Mouse (Mus musculus) heart, embryonic 15.5 days (tissue): ENCODE measurements around the gene Pla2g5. TPM values are rescaled to one million over a fixed set of nuclear protein-coding genes. Genes with fewer than 3 reads are reported as not detected.
"Not testable (repeated sequence)": the region's sequence is repeated elsewhere in the genome, so short reads cannot be mapped to it uniquely, and the experiment has no call there.

ENCODE experiments used
- ATAC-seq: fragments of 200-750 bp; cut with Nextera tagmentation; replicated peaks from 2 replicates; pipeline ENCODE4 v1.8.0; 2017; ENCODE audit warnings: low read depth, moderate TSS enrichment; ENCODE audit not compliant: insufficient number of reproducible peaks, insufficient read depth, low FRiP score
- H3K27ac ChIP-seq: fragments of 300-500 bp; sonication (generic); 2 replicates; pipeline ENCODE4 v1.5.1; 2015; ENCODE audit warnings: mild to moderate bottlenecking, inconsistent platforms
- H3K27me3 ChIP-seq: fragments of 300-500 bp; sonication (generic); 2 replicates; pipeline ENCODE4 v1.6.1; 2015; ENCODE audit warnings: inconsistent platforms
- H3K36me3 ChIP-seq: fragments of 300-500 bp; sonication (generic); 2 replicates; pipeline ENCODE4 v1.6.1; 2015; ENCODE audit warnings: mild to moderate bottlenecking, inconsistent platforms
- H3K4me1 ChIP-seq: fragments of 300-500 bp; sonication (generic); replicated peaks from 2 replicates; pipeline ENCODE4 v1.6.1; 2015; ENCODE audit warnings: inconsistent platforms
- H3K4me2 ChIP-seq: fragments of 300-500 bp; sonication (generic); 2 replicates; pipeline ENCODE4 v1.6.1; 2015; ENCODE audit warnings: inconsistent platforms, mild to moderate bottlenecking, moderate library complexity
- H3K4me3 ChIP-seq: fragments of 300-500 bp; sonication (generic); 2 replicates; pipeline ENCODE4 v1.5.1; 2015; ENCODE audit warnings: mild to moderate bottlenecking, inconsistent platforms
- H3K9ac ChIP-seq: fragments of 300-500 bp; sonication (generic); 2 replicates; pipeline ENCODE4 v1.6.1; 2015; ENCODE audit warnings: mild to moderate bottlenecking, inconsistent platforms
- H3K9me3 ChIP-seq: fragments of 300-500 bp; sonication (generic); replicated peaks from 2 replicates; pipeline ENCODE4 v1.6.1; 2016; ENCODE audit warnings: inconsistent platforms
- WGBS: fragments of 180-500 bp; shearing (Covaris S2); methylation state at CpG from one replicate; pipeline ENCODE4 v1.1.7; 2015; ENCODE audit warnings: mixed read lengths; 5-methylcytosine and 5-hydroxymethylcytosine counted together
- polyA plus RNA-seq: library from polyadenylated mRNA; unstranded; fragments of >200 nt; fragmentation: Nextera tagmentation; extraction: Ambion mirVana; gene quantifications from 2 replicates; pipeline ENCODE4 v1.2.1, GENCODE M21; 2015

The Pla2g5 gene
- polyA plus RNA-seq: 2.7 and 3.6 TPM in 2 replicates

GRCm38 (mm10) chr4:138863344-138863998 is at the start of gene Pla2g5:
Pla2g5 (minus strand) TSS chr4:138863482.
- H3K9me3 ChIP-seq: no peaks in the 10 kb centered on the region
- no peaks in the 10 kb centered on the region for H3K36me3 ChIP-seq
- H3K27ac ChIP-seq: no peak within 1 kb of the TSS
- whole genome bisulfite sequencing: 63% methylated on average over 10 of the region's 10 CpGs
- H3K9ac ChIP-seq: no peak within 1 kb of the TSS
- no peak within 1 kb of the TSS for H3K4me2 ChIP-seq
- no peak within 1 kb of the TSS for H3K4me3 ChIP-seq
- peaks cover 9% of the 10 kb centered on the region; the same call in 1 of the 2 replicates for H3K4me1 ChIP-seq
- ATAC-seq: no peak
- peaks cover 23% of the 10 kb centered on the region; the same call in 1 of the 2 replicates for H3K27me3 ChIP-seq

- ATAC-seq: no peak
- Histone ChIP-seq H3K9me3 (no peaks in the 10 kb centered on the region), H3K4me2 (no peak overlapping the region), H3K4me1 (no peaks in the 10 kb centered on the region), H3K27me3 (no peaks in the 10 kb centered on the region), H3K4me3 (no peak overlapping the region), H3K27ac (no peak overlapping the region), H3K9ac (no peak overlapping the region), H3K36me3 (peaks cover 45% of the 10 kb centered on the region)
- 92% methylated on average over 18 of the region's 18 CpGs for WGBS
These were observed 42.5 kb upstream of the Pla2g5 start for GRCm38 (mm10) chr4:138905624-138906337.

- no peak for ATAC-seq
- H3K4me2 ChIP-seq: no peak overlapping the region
- H3K9me3 ChIP-seq: no peaks in the 10 kb centered on the region
- H3K4me1 ChIP-seq: no peaks in the 10 kb centered on the region
- no peaks in the 10 kb centered on the region for H3K27me3 ChIP-seq
- peaks cover 55% of the 10 kb centered on the region for H3K36me3 ChIP-seq
- no peak overlapping the region for H3K27ac ChIP-seq
- no peak overlapping the region for H3K9ac ChIP-seq
- no peak overlapping the region for H3K4me3 ChIP-seq
- WGBS: 60% methylated on average over 7 of the region's 7 CpGs
These were observed 36.1 kb upstream of the Pla2g5 start for GRCm38 (mm10) chr4:138899361-138899760.

- H3K4me2 ChIP-seq, H3K27me3 ChIP-seq, H3K9ac ChIP-seq, H3K9me3 ChIP-seq, H3K4me3 ChIP-seq, ATAC-seq, H3K4me1 ChIP-seq, H3K27ac ChIP-seq: not testable (repeated sequence)
- WGBS: 83% methylated on average over 11 of the region's 11 CpGs
- H3K36me3 ChIP-seq: peaks cover 27% of the 10 kb centered on the region
These were observed 30.5 kb upstream of the Pla2g5 start for GRCm38 (mm10) chr4:138893789-138894188.

GRCm38 (mm10) chr4:138892655-138893054 is 29.4 kb upstream of the Pla2g5 start:
- no peak for ATAC-seq
- no peaks in the 10 kb centered on the region for H3K9me3 ChIP-seq
- no peaks in the 10 kb centered on the region for H3K27me3 ChIP-seq
- no peak overlapping the region for H3K4me3 ChIP-seq
- no peak overlapping the region for H3K9ac ChIP-seq
- H3K4me2 ChIP-seq: no peak overlapping the region
- no peak overlapping the region for H3K27ac ChIP-seq
- peaks cover 24% of the 10 kb centered on the region for H3K36me3 ChIP-seq
- 74% methylated on average over 6 of the region's 6 CpGs for WGBS
- H3K4me1 ChIP-seq: no peaks in the 10 kb centered on the region

GRCm38 (mm10) chr4:138889635-138890034 is 26.4 kb upstream of the Pla2g5 start:
- no peak for ATAC-seq
- H3K27me3 ChIP-seq: peaks cover 3% of the 10 kb centered on the region; the same call in 1 of the 2 replicates
- H3K4me2 ChIP-seq: no peak overlapping the region
- no peak overlapping the region for H3K27ac ChIP-seq
- H3K4me3 ChIP-seq: no peak overlapping the region
- no peak overlapping the region for H3K9ac ChIP-seq
- H3K9me3 ChIP-seq: no peaks in the 10 kb centered on the region
- peaks cover 2% of the 10 kb centered on the region; the same call in 1 of the 2 replicates for H3K36me3 ChIP-seq
- no peaks in the 10 kb centered on the region for H3K4me1 ChIP-seq
- 59% methylated on average over 8 of the region's 8 CpGs for WGBS

- no peak for ATAC-seq
- H3K27me3 ChIP-seq: peaks cover 3% of the 10 kb centered on the region; the same call in 1 of the 2 replicates
- WGBS: 61% methylated on average over 7 of the region's 7 CpGs
- no peak overlapping the region for H3K9ac ChIP-seq
- no peaks in the 10 kb centered on the region for H3K36me3 ChIP-seq
- no peak overlapping the region for H3K4me3 ChIP-seq
- no peaks in the 10 kb centered on the region for H3K4me1 ChIP-seq
- no peak overlapping the region for H3K4me2 ChIP-seq
- H3K27ac ChIP-seq: no peak overlapping the region
- no peaks in the 10 kb centered on the region for H3K9me3 ChIP-seq
These were observed 25.9 kb upstream of the Pla2g5 start for GRCm38 (mm10) chr4:138889165-138889564.

- Histone ChIP-seq H3K4me1 (no peaks in the 10 kb centered on the region), H3K9ac (no peak overlapping the region), H3K27ac (no peak overlapping the region), H3K4me2 (no peak overlapping the region), H3K27me3 (peaks cover 25% of the 10 kb centered on the region), H3K9me3 (no peaks in the 10 kb centered on the region), H3K36me3 (no peaks in the 10 kb centered on the region), H3K4me3 (no peak overlapping the region)
- WGBS: 10% methylated on average over 6 of the region's 6 CpGs
- ATAC-seq: no peak
These were observed 21.0 kb upstream of the Pla2g5 start for GRCm38 (mm10) chr4:138884261-138884660.

GRCm38 (mm10) chr4:138882179-138882578 is 18.9 kb upstream of the Pla2g5 start:
- Histone ChIP-seq H3K4me3 (0 out of 2 replicates have a peak overlapping the region, but pooled peaks have one; percentile 6), H3K36me3 (no peaks in the 10 kb centered on the region), H3K4me2 (peak overlapping the region; percentile 29), H3K4me1 (0 out of 2 replicates have a peak, but pooled peaks cover 4% of the 10 kb centered on the region), H3K9ac (no peak overlapping the region), H3K27ac (no peak overlapping the region), H3K9me3 (no peaks in the 10 kb centered on the region), H3K27me3 (peaks cover 25% of the 10 kb centered on the region)
- no peak for ATAC-seq
- WGBS: 10% methylated on average over 16 of the region's 16 CpGs

- H3K9ac ChIP-seq: no peak overlapping the region
- no peak for ATAC-seq
- 70% methylated on average over 7 of the region's 7 CpGs for WGBS
These were observed 17.7 kb upstream of the Pla2g5 start for GRCm38 (mm10) chr4:138880811-138881584.

GRCm38 (mm10) chr4:138879808-138880207 is 16.5 kb upstream of the Pla2g5 start:
- no peak overlapping the region for H3K27ac ChIP-seq
- no peak overlapping the region for H3K9ac ChIP-seq
- 84% methylated on average over 11 of the region's 11 CpGs for WGBS
- H3K9me3 ChIP-seq: no peaks in the 10 kb centered on the region
- no peak overlapping the region for H3K4me2 ChIP-seq
- H3K36me3 ChIP-seq: no peaks in the 10 kb centered on the region
- peaks cover 22% of the 10 kb centered on the region for H3K27me3 ChIP-seq
- H3K4me1 ChIP-seq: 0 out of 2 replicates have a peak, but pooled peaks cover 4% of the 10 kb centered on the region
- ATAC-seq: no peak
- H3K4me3 ChIP-seq: no peak overlapping the region

More at GRCm38 (mm10) chr4:138880811-138881584, 17.7 kb upstream of the Pla2g5 start:
- H3K4me1 ChIP-seq: 0 out of 2 replicates have a peak, but pooled peaks cover 4% of the 10 kb centered on the region
- H3K4me3 ChIP-seq: no peak overlapping the region
- no peak overlapping the region for H3K4me2 ChIP-seq
- H3K27me3 ChIP-seq: peaks cover 25% of the 10 kb centered on the region
- H3K36me3 ChIP-seq: no peaks in the 10 kb centered on the region
- H3K9me3 ChIP-seq: no peaks in the 10 kb centered on the region
- H3K27ac ChIP-seq: no peak overlapping the region
